Mouse (Mus musculus) hindbrain, embryonic 12.5 days (tissue): ENCODE measurements around the gene Pou2f1. TPM values are rescaled to one million over a fixed set of nuclear protein-coding genes. Genes with fewer than 3 reads are reported as not detected.

Source experiments
- ATAC-seq: fragments of 200-750 bp; cut with Nextera tagmentation; 2 replicates; pipeline ENCODE4 v1.8.0; 2017; ENCODE audit warnings: moderate TSS enrichment; ENCODE audit not compliant: low FRiP score
- H3K27ac ChIP-seq: fragments of 300-500 bp; sonication (generic); 2 replicates; pipeline ENCODE4 v1.5.1; 2016; ENCODE audit warnings: mild to moderate bottlenecking
- H3K27me3 ChIP-seq: fragments of 300-500 bp; sonication (generic); 2 replicates; pipeline ENCODE4 v1.6.1; 2016; ENCODE audit warnings: mild to moderate bottlenecking
- H3K36me3 ChIP-seq: fragments of 300-500 bp; sonication (generic); 2 replicates; pipeline ENCODE4 v1.6.1; 2016; ENCODE audit warnings: mild to moderate bottlenecking
- H3K4me1 ChIP-seq: fragments of 300-500 bp; sonication (generic); 2 replicates; pipeline ENCODE4 v1.6.1; 2016
- H3K4me2 ChIP-seq: fragments of 300-500 bp; sonication (generic); replicated peaks from 2 replicates; pipeline ENCODE4 v1.6.1; 2016; ENCODE audit warnings: mild to moderate bottlenecking
- H3K4me3 ChIP-seq: fragments of 300-500 bp; sonication (generic); 2 replicates; pipeline ENCODE4 v1.5.1; 2016; ENCODE audit warnings: mild to moderate bottlenecking
- H3K9ac ChIP-seq: fragments of 300-500 bp; sonication (generic); 2 replicates; pipeline ENCODE4 v1.6.1; 2016; ENCODE audit warnings: mild to moderate bottlenecking, moderate library complexity
- H3K9me3 ChIP-seq: fragments of 300-500 bp; sonication (generic); replicated peaks from 2 replicates; pipeline ENCODE4 v1.6.1; 2016; ENCODE audit warnings: mild to moderate bottlenecking
- WGBS: fragments of 180-500 bp; shearing (Covaris S2); methylation state at CpG from one replicate; pipeline ENCODE4 v1.1.7; 2016; 5-methylcytosine and 5-hydroxymethylcytosine counted together
- polyA plus RNA-seq: library from polyadenylated mRNA; unstranded; fragments of >200 nt; fragmentation: Nextera tagmentation; extraction: Ambion mirVana; gene quantifications from 2 replicates; pipeline ENCODE4 v1.2.1, GENCODE M21; 2016

Gene Pou2f1
- polyA plus RNA-seq, 1 experiment from 2014 or later, result 21.0 TPM

GRCm38 (mm10) chr1:165930510-165930909 is 72.0 kb downstream of the Pou2f1 start:
- Histone ChIP-seq H3K4me1 (peaks cover 8% of the 10 kb centered on the region), H3K36me3 (no peaks in the 10 kb centered on the region), H3K27me3 (no peaks in the 10 kb centered on the region), H3K27ac (no peak overlapping the region), H3K4me3 (no peak overlapping the region), H3K4me2 (no peak overlapping the region), H3K9me3 (no peaks in the 10 kb centered on the region), H3K9ac (no peak overlapping the region)
- ATAC-seq, result no peak
- 88% methylated on average over 3 of the region's 3 CpGs for WGBS

- H3K27ac ChIP-seq, result no peak overlapping the region
- 90% methylated on average over 7 of the region's 7 CpGs for WGBS
Observed at GRCm38 (mm10) chr1:165927507-165928279, 74.8 kb downstream of the Pou2f1 start.

GRCm38 (mm10) chr1:165925207-165925606 is 77.3 kb downstream of the Pou2f1 start:
- Histone ChIP-seq H3K36me3 (no peaks in the 10 kb centered on the region), H3K9me3 (no peaks in the 10 kb centered on the region), H3K4me2 (no peak overlapping the region), H3K9ac (no peak overlapping the region), H3K4me3 (no peak overlapping the region), H3K27me3 (no peaks in the 10 kb centered on the region), H3K4me1 (no peaks in the 10 kb centered on the region), H3K27ac (no peak overlapping the region)
- ATAC-seq, result no peak
- 89% methylated on average over 2 of the region's 2 CpGs for WGBS

More at GRCm38 (mm10) chr1:165927507-165928279, 74.8 kb downstream of the Pou2f1 start:
- H3K9me3 ChIP-seq, result no peaks in the 10 kb centered on the region
- H3K36me3 ChIP-seq, result no peaks in the 10 kb centered on the region
- no peaks in the 10 kb centered on the region for H3K4me1 ChIP-seq
- no peaks in the 10 kb centered on the region for H3K27me3 ChIP-seq
- no peak overlapping the region for H3K4me2 ChIP-seq
- H3K4me3 ChIP-seq, result no peak overlapping the region
- ATAC-seq, result no peak
- H3K9ac ChIP-seq, result no peak overlapping the region

- no peaks in the 10 kb centered on the region for H3K36me3 ChIP-seq
- H3K9ac ChIP-seq, result no peak overlapping the region
- WGBS, result 87% methylated on average over 1 of the region's 1 CpGs
- H3K9me3 ChIP-seq, result no peaks in the 10 kb centered on the region
- no peaks in the 10 kb centered on the region for H3K27me3 ChIP-seq
- H3K27ac ChIP-seq, result no peak overlapping the region
- H3K4me3 ChIP-seq, result no peak overlapping the region
- H3K4me2 ChIP-seq, result no peak overlapping the region
- H3K4me1 ChIP-seq, result no peaks in the 10 kb centered on the region
- no peak for ATAC-seq
Observed at GRCm38 (mm10) chr1:165922488-165922887, 80.0 kb downstream of the Pou2f1 start.

- Histone ChIP-seq H3K4me2 (no peak overlapping the region), H3K4me1 (no peaks in the 10 kb centered on the region), H3K27ac (no peak overlapping the region), H3K9ac (no peak overlapping the region), H3K9me3 (no peaks in the 10 kb centered on the region), H3K36me3 (peaks cover 8% of the 10 kb centered on the region), H3K4me3 (no peak overlapping the region), H3K27me3 (no peaks in the 10 kb centered on the region)
- 74% methylated on average over 3 of the region's 3 CpGs for WGBS
- no peak for ATAC-seq
Observed at GRCm38 (mm10) chr1:165921026-165921425, 81.5 kb downstream of the Pou2f1 start.

GRCm38 (mm10) chr1:165914416-165914801 is 88.1 kb downstream of the Pou2f1 start:
- ATAC-seq, result peak; percentile 38; the same call in 1 of the 2 replicates
- no peaks in the 10 kb centered on the region for H3K27me3 ChIP-seq
- 63% methylated on average over 2 of the region's 2 CpGs for WGBS
- H3K36me3 ChIP-seq, result peaks cover 11% of the 10 kb centered on the region
- H3K9ac ChIP-seq, result no peak overlapping the region
- no peak overlapping the region for H3K4me2 ChIP-seq
- no peaks in the 10 kb centered on the region for H3K9me3 ChIP-seq
- no peak overlapping the region for H3K4me3 ChIP-seq
- H3K27ac ChIP-seq, result peak overlapping the region; percentile 40; the same call in 1 of the 2 replicates
- peaks cover 7% of the 10 kb centered on the region for H3K4me1 ChIP-seq

- Histone ChIP-seq H3K4me2 (no peak overlapping the region), H3K27ac (0 out of 2 replicates have a peak overlapping the region, but pooled peaks have one; percentile 40), H3K4me1 (peaks cover 7% of the 10 kb centered on the region), H3K9me3 (no peaks in the 10 kb centered on the region), H3K4me3 (no peak overlapping the region), H3K9ac (no peak overlapping the region), H3K36me3 (peaks cover 11% of the 10 kb centered on the region), H3K27me3 (no peaks in the 10 kb centered on the region)
- WGBS, result 64% methylated on average over 2 of the region's 2 CpGs
- ATAC-seq, result peak; percentile 74; the same call in 1 of the 2 replicates
Observed at GRCm38 (mm10) chr1:165913720-165914415, 88.6 kb downstream of the Pou2f1 start.

- H3K9ac ChIP-seq, result no peak overlapping the region
- no peak for ATAC-seq
- peaks cover 5% of the 10 kb centered on the region for H3K4me1 ChIP-seq
- H3K27ac ChIP-seq, result no peak overlapping the region
- H3K4me3 ChIP-seq, result no peak overlapping the region
- no peak overlapping the region for H3K4me2 ChIP-seq
- 91% methylated on average over 3 of the region's 3 CpGs for WGBS
- no peaks in the 10 kb centered on the region for H3K9me3 ChIP-seq
- H3K27me3 ChIP-seq, result no peaks in the 10 kb centered on the region
- peaks cover 17% of the 10 kb centered on the region for H3K36me3 ChIP-seq
Observed at GRCm38 (mm10) chr1:165909471-165909870, 93.0 kb downstream of the Pou2f1 start.

GRCm38 (mm10) chr1:165908806-165909205 is 93.7 kb downstream of the Pou2f1 start:
- no peak for ATAC-seq
- no peak overlapping the region for H3K4me3 ChIP-seq
- no peak overlapping the region for H3K9ac ChIP-seq
- no peak overlapping the region for H3K27ac ChIP-seq
- H3K4me1 ChIP-seq, result no peaks in the 10 kb centered on the region
- 79% methylated on average over 3 of the region's 3 CpGs for WGBS
- H3K4me2 ChIP-seq, result no peak overlapping the region
- no peaks in the 10 kb centered on the region for H3K9me3 ChIP-seq
- peaks cover 17% of the 10 kb centered on the region for H3K36me3 ChIP-seq
- no peaks in the 10 kb centered on the region for H3K27me3 ChIP-seq

GRCm38 (mm10) chr1:165908153-165908552 is 94.3 kb downstream of the Pou2f1 start:
- no peak overlapping the region for H3K4me3 ChIP-seq
- H3K27ac ChIP-seq, result no peak overlapping the region
- no peaks in the 10 kb centered on the region for H3K9me3 ChIP-seq
- 90% methylated on average over 2 of the region's 2 CpGs for WGBS
- H3K4me1 ChIP-seq, result no peaks in the 10 kb centered on the region
- H3K27me3 ChIP-seq, result no peaks in the 10 kb centered on the region
- no peak overlapping the region for H3K4me2 ChIP-seq
- peaks cover 17% of the 10 kb centered on the region for H3K36me3 ChIP-seq
- H3K9ac ChIP-seq, result no peak overlapping the region
- ATAC-seq, result no peak

GRCm38 (mm10) chr1:165903596-165903995 is 98.9 kb downstream of the Pou2f1 start:
- no peaks in the 10 kb centered on the region for H3K9me3 ChIP-seq
- no peak for ATAC-seq
- no peak overlapping the region for H3K27ac ChIP-seq
- H3K4me3 ChIP-seq, result no peak overlapping the region
- 67% methylated on average over 1 of the region's 1 CpGs for WGBS
- H3K4me2 ChIP-seq, result no peak overlapping the region
- no peaks in the 10 kb centered on the region for H3K4me1 ChIP-seq
- no peak overlapping the region for H3K9ac ChIP-seq
- H3K27me3 ChIP-seq, result no peaks in the 10 kb centered on the region
- H3K36me3 ChIP-seq, result peaks cover 29% of the 10 kb centered on the region

- no peaks in the 10 kb centered on the region for H3K9me3 ChIP-seq
- no peak overlapping the region for H3K9ac ChIP-seq
- no peaks in the 10 kb centered on the region for H3K4me1 ChIP-seq
- no peak for ATAC-seq
- no peak overlapping the region for H3K4me2 ChIP-seq
- no peak overlapping the region for H3K27ac ChIP-seq
- no peaks in the 10 kb centered on the region for H3K27me3 ChIP-seq
- no peak overlapping the region for H3K4me3 ChIP-seq
- WGBS, result 83% methylated on average over 2 of the region's 2 CpGs
- peaks cover 51% of the 10 kb centered on the region for H3K36me3 ChIP-seq
Observed at GRCm38 (mm10) chr1:165891686-165892085, 110.8 kb downstream of the Pou2f1 start.
